Mouse (Mus musculus) gastrocnemius, adult 2 months (tissue): ENCODE measurements around the gene Ndufs4. TPM values are rescaled to one million over a fixed set of nuclear protein-coding genes. Genes with fewer than 3 reads are reported as not detected.
"Not testable (repeated sequence)": the region's sequence is repeated elsewhere in the genome, so short reads cannot be mapped to it uniquely, and the experiment has no call there.

Experiments
- DNase-seq: peaks from one replicate; pipeline ENCODE4 v3.0.0; 2022
- H3K27ac ChIP-seq: fragments of 200-600 bp; 2 replicates; pipeline ENCODE4 v1.8.1; 2022; ENCODE audit warnings: mild to moderate bottlenecking
- H3K4me3 ChIP-seq: fragments of 200-600 bp; 2 replicates; pipeline ENCODE4 v1.8.1; 2022; ENCODE audit warnings: mild to moderate bottlenecking, moderate library complexity
- CTCF ChIP-seq: fragments of 200-600 bp; IDR thresholded peaks from 2 replicates; pipeline ENCODE4 v1.8.1; 2022; ENCODE audit warnings: antibody characterized with exemption, mild to moderate bottlenecking, moderate library complexity
- intact Hi-C: fragments of 180-260 bp; cut with DNase I; formaldehyde crosslinking; loops from one replicate; pipeline ENCODE4 v1.15.1; 2025
- total RNA-seq, 2 experiments: library from RNA; stranded (reverse); gene quantifications; 2 replicates each; pipeline ENCODE4 v1.2.3; 2021

Gene Ndufs4
- total RNA-seq, 2 experiments from 2014 or later, result 323 to 429 TPM

DNA sequence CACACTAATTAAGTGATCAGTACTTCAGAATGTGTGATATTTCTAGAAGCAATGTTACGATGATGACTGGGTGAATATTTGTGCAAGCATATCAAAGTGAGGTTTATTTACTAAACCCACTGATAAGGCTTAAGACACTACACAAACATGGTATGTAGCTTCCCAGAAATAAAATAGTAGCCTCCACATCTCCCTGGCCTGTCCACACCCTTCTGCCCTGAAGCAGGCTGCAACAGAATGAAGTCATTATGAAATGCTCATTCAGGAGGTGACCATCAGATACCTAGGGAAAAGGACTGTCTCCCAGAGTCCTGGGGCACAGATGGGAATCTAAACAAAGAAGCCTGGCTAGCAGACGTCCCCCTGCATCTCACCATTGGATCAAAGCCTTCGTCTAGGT is 73.1 kb downstream of the Ndufs4 start:
- intact Hi-C loops, result loop anchor here (5.0 kb wide), 1 partner anchor 47 kb away; no protein-coding TSS in a partner anchor
- H3K4me3 ChIP-seq, result no peak overlapping the region
- no peak for DNase-seq
- no peak for TF ChIP-seq CTCF
- no peak overlapping the region for H3K27ac ChIP-seq

DNA sequence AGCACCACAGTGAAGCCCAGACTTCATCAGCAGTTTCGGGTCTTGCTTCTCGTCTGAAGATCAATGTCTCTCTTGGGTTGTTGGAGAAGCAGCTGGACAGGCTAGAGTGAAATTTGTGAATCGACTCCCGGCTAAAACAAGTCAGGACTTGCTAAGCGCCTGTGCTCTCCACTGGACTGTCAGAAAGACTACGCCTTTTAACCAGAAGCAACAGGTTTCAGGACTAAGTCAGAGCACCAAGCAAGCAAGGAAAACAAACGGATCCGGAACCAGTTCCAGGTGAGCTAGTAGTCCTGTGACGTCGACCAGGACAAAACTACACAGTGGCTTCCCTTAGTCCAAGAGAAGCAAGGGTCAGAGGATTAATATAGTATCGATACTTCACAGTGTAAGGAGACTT is 77.5 kb downstream of the Ndufs4 start:
- H3K4me3 ChIP-seq, result no peak overlapping the region
- no peak overlapping the region for H3K27ac ChIP-seq
- no peak for TF ChIP-seq CTCF
- DNase-seq, result no peak
- intact Hi-C loops, result loop anchor here (5.0 kb wide), 1 partner anchor 52 kb away; no protein-coding TSS in a partner anchor

DNA sequence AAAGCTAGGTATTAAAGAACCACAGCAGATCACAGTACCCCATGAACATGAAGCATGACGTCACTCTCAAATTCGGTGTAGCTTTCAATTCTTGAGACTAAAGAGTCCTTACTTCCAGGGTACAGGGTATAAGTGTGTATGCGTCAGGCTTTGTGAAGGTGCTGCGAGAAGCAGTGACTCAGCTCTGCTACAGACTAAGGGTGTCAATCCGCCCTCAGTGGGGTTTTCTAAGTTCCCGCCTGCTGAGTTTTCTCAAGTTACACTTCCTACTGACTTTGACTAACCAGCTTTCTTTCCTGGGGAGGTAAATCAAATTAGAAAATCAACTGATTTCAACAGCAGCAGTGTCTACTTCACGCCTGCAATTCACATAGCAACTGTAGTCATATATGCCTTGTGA is 83.4 kb downstream of the Ndufs4 start:
- H3K27ac ChIP-seq, result no peak overlapping the region
- H3K4me3 ChIP-seq, result no peak overlapping the region
- no peak for TF ChIP-seq CTCF
- intact Hi-C loops, result loop anchor here (10.0 kb wide), 1 partner anchor 150 kb away; the partner anchor contains the start of gene Fst
- DNase-seq, result no peak

DNA sequence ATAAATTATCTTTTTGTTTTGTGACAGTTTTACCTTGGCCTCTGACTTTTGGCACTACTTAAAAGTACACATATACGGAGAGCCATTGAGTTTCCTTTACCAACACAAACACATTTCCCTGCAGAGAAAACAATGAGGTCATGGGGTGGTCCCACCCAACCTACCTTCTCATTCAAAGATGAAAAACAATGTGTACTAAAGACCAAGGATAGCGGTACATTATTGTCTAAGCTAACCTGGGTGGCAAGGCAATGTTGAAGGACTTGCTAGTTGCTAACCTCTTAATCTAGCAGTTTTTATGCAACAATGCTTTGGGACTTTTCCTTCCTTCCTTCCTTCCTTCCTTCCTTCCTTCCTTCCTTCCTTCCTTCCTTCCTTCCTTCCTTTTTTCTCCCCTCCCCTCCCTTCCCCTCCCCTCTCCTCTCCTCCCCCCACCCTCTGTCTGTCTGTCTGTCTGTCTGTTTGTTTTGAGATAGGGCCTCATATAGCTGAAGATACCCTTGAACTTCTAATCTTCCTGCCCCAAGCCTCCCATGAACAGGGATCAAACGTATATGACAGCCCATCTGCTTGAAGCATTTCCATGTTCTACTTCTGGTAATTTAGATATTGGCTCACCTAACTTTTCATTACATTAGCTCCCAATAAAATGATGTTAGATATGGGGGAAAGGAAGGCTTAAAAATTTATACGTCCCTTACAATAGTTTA is 84.4 kb downstream of the Ndufs4 start:
- no peak overlapping the region for H3K27ac ChIP-seq
- H3K4me3 ChIP-seq, result no peak overlapping the region
- no peak for TF ChIP-seq CTCF
- DNase-seq, result no peak
- intact Hi-C loops, result loop anchor here (10.0 kb wide), 1 partner anchor 151 kb away; the partner anchor contains the start of gene Fst

DNA sequence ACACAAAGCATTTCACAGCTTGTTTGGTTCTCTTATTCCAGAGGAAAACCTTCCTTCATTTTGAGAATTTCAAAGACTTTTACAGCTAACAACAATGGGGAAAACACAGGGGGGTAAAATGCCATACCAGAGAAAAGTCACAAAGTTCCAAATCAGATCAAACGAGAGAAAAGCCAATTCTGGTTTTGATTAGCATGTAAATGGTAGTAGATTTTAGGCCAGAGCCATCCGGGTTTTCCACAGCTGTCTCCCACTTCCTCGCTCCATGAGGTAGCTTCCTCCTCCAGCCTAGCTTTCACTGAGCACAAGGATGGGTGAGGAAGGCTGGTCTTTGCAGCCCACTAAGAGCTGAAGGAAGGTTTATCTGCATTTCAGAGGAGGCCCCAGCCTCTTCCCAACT is 90.3 kb downstream of the Ndufs4 start:
- DNase-seq, result no peak
- H3K27ac ChIP-seq, result no peak overlapping the region
- H3K4me3 ChIP-seq, result no peak overlapping the region
- intact Hi-C loops, result loop anchor here (10.0 kb wide), 1 partner anchor 223 kb away; no protein-coding TSS in a partner anchor
- no peak for TF ChIP-seq CTCF

DNA sequence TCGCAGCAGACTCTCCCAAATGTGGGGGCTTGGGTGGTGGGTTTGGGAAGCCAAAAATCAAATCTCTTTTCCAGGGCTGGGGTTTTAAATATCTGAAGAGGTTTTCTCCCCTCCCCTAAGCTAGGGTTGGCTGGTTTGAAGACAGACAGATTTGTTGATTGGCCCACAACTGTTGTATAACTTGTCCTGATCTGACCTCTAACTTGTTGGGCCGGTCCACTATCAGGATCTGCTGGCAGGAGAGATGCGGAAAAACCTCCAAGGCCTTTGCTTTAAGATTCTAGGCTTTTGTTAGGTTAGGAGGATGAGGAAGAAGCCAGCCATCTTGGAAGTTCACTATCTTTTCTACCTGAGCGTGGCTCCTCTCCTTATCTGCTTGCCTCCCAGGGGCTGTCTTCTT is 91.5 kb downstream of the Ndufs4 start:
- TF ChIP-seq CTCF, result no peak
- H3K4me3 ChIP-seq, result no peak overlapping the region
- intact Hi-C loops, result loop anchor here (10.0 kb wide), 1 partner anchor 222 kb away; no protein-coding TSS in a partner anchor
- H3K27ac ChIP-seq, result no peak overlapping the region
- no peak for DNase-seq

DNA sequence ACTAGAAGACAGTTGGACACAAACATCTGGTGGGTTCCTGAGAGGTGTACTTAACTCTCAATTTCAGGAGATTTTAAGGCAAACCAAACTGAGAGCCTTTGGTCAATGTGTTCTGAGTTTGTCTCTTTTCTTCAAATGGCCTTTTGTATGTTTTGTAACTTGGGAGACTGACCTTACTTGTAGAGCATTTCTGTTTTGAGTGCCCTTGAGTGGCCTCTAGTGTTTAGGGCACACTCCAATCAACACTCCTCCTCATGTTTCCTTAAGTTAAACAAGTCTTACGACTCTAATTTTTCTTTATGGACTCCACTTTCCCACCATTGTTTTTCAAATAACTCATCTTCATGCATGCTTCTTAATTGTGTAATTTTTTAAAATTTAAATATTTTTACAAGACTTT is 98.6 kb downstream of the Ndufs4 start:
- no peak overlapping the region for H3K4me3 ChIP-seq
- intact Hi-C loops, result no loop called here
- peak overlapping the region; percentile 74 for H3K27ac ChIP-seq
- TF ChIP-seq CTCF, result no peak
- DNase-seq, result no peak

DNA sequence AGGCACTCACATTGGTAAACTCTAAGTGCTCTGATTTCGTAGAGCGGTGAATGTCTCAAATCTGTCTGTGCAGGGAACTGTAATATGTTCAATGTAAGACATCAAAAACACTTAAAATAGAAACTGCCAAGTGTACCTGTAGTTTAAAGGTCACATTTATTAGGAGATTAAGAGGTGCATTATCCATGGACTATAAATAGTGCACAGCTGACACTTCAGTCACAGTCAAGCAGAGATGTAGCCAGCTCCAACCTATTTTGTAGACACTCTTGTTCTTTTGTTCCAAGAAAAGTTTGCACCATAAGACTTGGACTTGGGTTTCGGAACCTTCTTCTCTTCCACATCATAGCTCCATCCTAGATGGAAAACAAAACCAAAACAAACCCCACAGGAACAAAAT is 99.5 kb downstream of the Ndufs4 start:
- DNase-seq, result no peak
- no peak for TF ChIP-seq CTCF
- H3K4me3 ChIP-seq, result no peak overlapping the region; the same call in 1 of the 2 replicates
- peak overlapping the region; percentile 74 for H3K27ac ChIP-seq
- intact Hi-C loops, result no loop called here

DNA sequence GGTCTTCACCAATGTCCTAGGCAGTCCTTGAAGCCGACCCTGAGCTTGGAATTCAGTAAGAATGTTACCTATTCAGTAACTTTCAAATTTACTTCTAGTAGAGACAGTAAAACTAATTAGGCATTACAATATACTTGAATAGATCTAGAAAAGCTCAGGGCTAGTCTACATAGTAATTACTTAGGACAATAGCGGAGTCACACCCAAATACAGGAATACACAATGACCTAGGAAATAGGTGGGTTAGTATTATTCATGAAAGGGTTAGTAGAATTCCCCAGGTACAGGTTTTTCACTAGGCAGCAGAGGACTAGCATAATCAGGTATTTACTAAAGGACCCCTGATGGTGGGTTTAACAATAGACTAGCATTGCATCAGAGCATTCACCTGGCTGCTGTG is 109.4 kb downstream of the Ndufs4 start:
- DNase-seq, H3K27ac ChIP-seq, H3K4me3 ChIP-seq, intact Hi-C loops: not testable (repeated sequence)

DNA sequence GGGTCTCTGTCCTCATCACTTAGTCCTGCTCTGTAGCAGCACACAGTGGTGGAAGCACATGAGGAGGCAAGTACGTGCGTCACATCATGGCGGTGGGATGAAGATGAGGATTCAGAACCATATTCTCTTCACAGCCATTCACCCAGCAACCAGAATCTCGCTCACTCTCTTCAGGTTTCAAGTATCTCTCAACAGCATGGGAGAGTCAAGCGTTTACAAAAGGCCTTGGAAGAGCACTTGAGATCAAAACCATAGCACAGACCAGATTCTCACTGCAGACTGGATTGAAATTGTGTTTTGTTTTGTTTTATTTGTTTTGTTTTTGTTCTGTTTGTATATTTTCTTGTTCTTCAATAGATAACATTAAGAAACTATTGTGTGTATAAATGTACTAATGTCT is 110.8 kb downstream of the Ndufs4 start:
- no peak for DNase-seq
- no peak for TF ChIP-seq CTCF
- H3K27ac ChIP-seq, result no peak overlapping the region
- intact Hi-C loops, result no loop called here
- no peak overlapping the region for H3K4me3 ChIP-seq

DNA sequence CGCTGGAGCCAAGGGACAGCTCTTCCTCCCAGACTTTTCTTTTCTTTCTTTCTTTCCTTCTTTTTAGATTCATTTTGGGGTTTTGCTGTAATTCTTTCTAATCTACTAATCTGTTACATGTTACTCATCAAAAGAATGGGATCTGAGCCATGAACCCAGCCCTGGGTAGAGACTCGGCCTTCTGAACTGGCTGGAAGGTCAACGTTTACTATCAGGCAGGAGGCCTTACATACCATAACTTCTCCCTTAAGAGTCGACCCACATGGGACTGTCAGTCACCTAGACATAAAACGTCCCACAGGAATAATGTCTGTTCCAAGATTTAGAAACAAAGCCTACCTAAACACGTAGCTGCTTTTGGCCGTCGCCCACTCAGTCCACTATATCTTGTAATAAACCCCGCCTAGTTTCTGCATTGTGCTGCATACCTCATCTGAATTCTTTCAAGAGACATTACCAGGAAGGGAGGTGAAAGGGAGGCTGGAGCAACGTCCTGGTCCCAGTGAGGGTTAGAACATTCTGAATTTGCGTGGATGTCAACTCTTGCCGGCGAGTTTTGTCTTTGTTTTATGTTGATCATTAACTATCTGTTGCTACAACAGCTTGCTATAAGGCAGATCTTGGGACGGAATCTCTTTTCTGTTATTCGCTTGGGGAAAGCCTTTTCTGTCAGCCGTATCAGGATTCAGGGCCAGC is 116.5 kb downstream of the Ndufs4 start:
- Histone ChIP-seq H3K27ac (no peak overlapping the region), H3K4me3 (no peak overlapping the region)
- no peak for DNase-seq
- intact Hi-C loops, result no loop called here
- TF ChIP-seq CTCF, result no peak

DNA sequence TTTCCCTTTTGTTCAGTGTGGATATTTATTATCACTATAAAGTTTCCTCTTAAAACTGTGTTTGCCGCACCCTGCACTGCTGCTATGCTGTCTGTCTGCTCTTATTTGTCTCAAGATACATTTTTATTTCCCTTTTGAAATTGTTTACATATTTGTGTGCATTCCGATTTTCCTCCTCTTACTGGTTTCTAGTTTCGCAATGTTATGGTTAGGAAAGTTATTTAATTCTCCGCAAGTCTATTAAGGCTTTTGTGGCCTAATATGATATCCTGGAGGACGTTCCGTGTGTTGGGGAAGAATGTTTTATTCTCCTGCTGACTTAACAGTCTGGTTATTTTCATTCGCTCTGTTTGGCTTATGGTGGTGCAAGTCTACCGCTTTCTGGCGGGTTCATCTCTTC is 120.3 kb downstream of the Ndufs4 start:
- TF ChIP-seq CTCF, result no peak
- no peak overlapping the region for H3K27ac ChIP-seq
- H3K4me3 ChIP-seq, result no peak overlapping the region
- DNase-seq, result no peak
- intact Hi-C loops, result no loop called here

DNA sequence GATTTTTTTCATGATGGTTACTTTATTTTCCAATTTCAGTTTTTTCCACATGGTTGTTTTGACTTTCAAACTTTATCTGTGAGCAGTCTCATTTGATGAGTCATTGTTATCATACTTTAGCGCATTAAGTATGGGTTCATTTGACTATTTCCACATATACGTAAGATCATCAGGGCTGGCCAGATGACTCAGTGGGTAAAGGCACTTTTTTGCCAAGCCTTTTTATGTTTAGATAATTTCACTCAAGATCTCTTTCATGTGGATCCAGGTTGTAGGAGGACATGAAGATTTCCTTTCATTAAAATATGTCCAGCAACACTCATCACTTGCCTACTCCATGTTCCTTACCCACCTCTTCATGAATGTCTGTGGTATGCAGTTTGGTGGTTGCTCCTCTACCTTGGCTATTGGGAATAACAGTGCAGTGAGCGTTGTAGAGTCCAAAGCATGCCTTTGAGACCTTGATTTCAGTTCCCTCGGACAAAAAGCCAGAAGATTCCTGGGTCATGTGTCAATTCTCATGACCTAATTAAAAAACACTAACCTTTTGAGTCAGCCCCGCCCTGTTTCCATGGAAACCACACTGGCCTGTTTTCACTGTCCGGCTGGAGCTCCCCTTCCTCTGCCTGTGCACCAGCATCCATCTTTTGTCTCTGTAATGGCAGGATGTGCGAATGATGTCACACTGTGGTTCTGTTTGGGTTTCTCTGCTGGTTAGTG is 127.4 kb downstream of the Ndufs4 start:
- Histone ChIP-seq H3K4me3 (no peak overlapping the region), H3K27ac (no peak overlapping the region)
- intact Hi-C loops, result no loop called here
- DNase-seq, result peak; percentile 35
- TF ChIP-seq CTCF, result no peak
